Mouse (Mus musculus) ES-Bruce4 (cell line): ENCODE results near the gene C1galt1c1.

ENCODE experiments used
- CTCF ChIP-seq: IDR thresholded peaks from one replicate; pipeline ENCODE4 v1.8.1; 2011; ENCODE audit warnings: low read depth, low read length
- EP300 ChIP-seq: IDR thresholded peaks from 2 replicates; pipeline ENCODE4 v1.6.1; 2011; ENCODE audit warnings: low read depth, low read length; ENCODE audit not compliant: insufficient read depth

DNA sequence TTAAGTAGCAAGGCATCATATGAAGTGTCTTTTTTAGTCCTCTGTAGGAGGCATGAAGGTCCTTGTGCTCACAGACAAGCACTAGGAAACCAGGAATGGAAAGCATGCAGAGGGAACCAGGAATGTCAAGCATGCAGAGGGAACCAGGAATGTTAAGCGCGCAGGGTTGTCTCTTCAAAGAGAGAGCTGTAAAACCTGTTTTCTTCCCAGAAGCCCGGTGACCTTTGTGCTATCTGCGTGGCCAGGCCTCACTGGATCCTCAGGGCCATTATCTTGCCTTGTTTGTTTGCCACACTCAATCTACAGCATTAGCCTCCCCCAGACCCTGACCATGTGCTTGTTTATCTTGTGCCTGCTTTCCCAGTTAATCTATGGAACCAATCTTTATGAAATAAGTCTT is 45.1 kb downstream of the C1galt1c1 start:
- TF ChIP-seq EP300 (peak; percentile 91), CTCF (no peak)
